Mouse (Mus musculus) intestine, postnatal 0 days (tissue): ENCODE measurements around the gene Mafb. TPM values are rescaled to one million over a fixed set of nuclear protein-coding genes. Genes with fewer than 3 reads are reported as not detected.

Source experiments
- ATAC-seq: fragments of 200-750 bp; cut with Nextera tagmentation; 2 replicates; pipeline ENCODE4 v1.8.0; 2017; ENCODE audit warnings: mild to moderate bottlenecking, moderate TSS enrichment, moderate library complexity
- H3K27ac ChIP-seq: fragments of 300-500 bp; sonication (generic); 2 replicates; pipeline ENCODE4 v1.5.1; 2014; ENCODE audit warnings: mild to moderate bottlenecking, low read depth, low read length, moderate library complexity
- H3K27me3 ChIP-seq: fragments of 300-500 bp; sonication (generic); replicated peaks from 2 replicates; pipeline ENCODE4 v1.6.1; 2014; ENCODE audit warnings: low read length, mixed read lengths; ENCODE audit not compliant: control insufficient read depth, insufficient read depth
- H3K36me3 ChIP-seq: fragments of 300-500 bp; sonication (generic); 2 replicates; pipeline ENCODE4 v1.6.1; 2014; ENCODE audit warnings: mild to moderate bottlenecking, moderate library complexity; ENCODE audit not compliant: control insufficient read depth, insufficient read depth
- H3K4me1 ChIP-seq: fragments of 300-500 bp; sonication (generic); replicated peaks from 2 replicates; pipeline ENCODE4 v1.6.1; 2014; ENCODE audit warnings: antibody characterized with exemption, low read length, mixed read lengths; ENCODE audit not compliant: control insufficient read depth, insufficient read depth
- H3K4me2 ChIP-seq: fragments of 300-500 bp; sonication (generic); replicated peaks from 2 replicates; pipeline ENCODE4 v1.6.1; 2014; ENCODE audit warnings: low read depth, mild to moderate bottlenecking, moderate library complexity
- H3K4me3 ChIP-seq: fragments of 300-500 bp; sonication (generic); 2 replicates; pipeline ENCODE4 v1.5.1; 2014; ENCODE audit warnings: low read depth, low read length
- H3K9ac ChIP-seq: fragments of 300-500 bp; sonication (generic); 2 replicates; pipeline ENCODE4 v1.6.1; 2014; ENCODE audit warnings: mild to moderate bottlenecking, low read depth, low read length
- H3K9me3 ChIP-seq: fragments of 300-500 bp; sonication (generic); 2 replicates; pipeline ENCODE4 v1.6.1; 2016; ENCODE audit warnings: mixed run types; ENCODE audit not compliant: control insufficient read depth
- CTCF ChIP-seq: sonication (generic); IDR thresholded peaks from 2 replicates; pipeline ENCODE4 v1.5.1; 2016; ENCODE audit warnings: low read depth, mild to moderate bottlenecking, control low read depth, antibody characterized with exemption, moderate library complexity
- WGBS: fragments of 180-500 bp; shearing (Covaris S2); extraction: QIAGEN DNeasy Blood & Tissue Kit; methylation state at CpG from one replicate; pipeline ENCODE4 v1.1.7; 2014; 5-methylcytosine and 5-hydroxymethylcytosine counted together
- polyA plus RNA-seq: library from polyadenylated mRNA; unstranded; fragments of >200 nt; fragmentation: Nextera tagmentation; extraction: Ambion mirVana; gene quantifications from 2 replicates; pipeline ENCODE4 v1.2.1, GENCODE M21; 2015

The Mafb gene
- polyA plus RNA-seq, 1 experiment from 2014 or later: 98.5 TPM

GRCm38 (mm10) chr2:160397747-160398146, 30.9 kb upstream of the Mafb start:
- TF ChIP-seq CTCF: no peak
- H3K9me3 ChIP-seq: no peaks in the 10 kb centered on the region
- H3K27ac ChIP-seq: no peak overlapping the region
- ATAC-seq: no peak
- no peak overlapping the region for H3K9ac ChIP-seq
- WGBS: 72% methylated on average over 12 of the region's 12 CpGs
- H3K36me3 ChIP-seq: no peaks in the 10 kb centered on the region
- no peak overlapping the region for H3K4me3 ChIP-seq
- no peaks in the 10 kb centered on the region for H3K4me1 ChIP-seq
- H3K4me2 ChIP-seq: no peak overlapping the region
- H3K27me3 ChIP-seq: no peaks in the 10 kb centered on the region

- no peak overlapping the region for H3K4me2 ChIP-seq
- no peak for ATAC-seq
- H3K9me3 ChIP-seq: no peaks in the 10 kb centered on the region
- H3K9ac ChIP-seq: no peak overlapping the region
- TF ChIP-seq CTCF: no peak
- H3K4me1 ChIP-seq: no peaks in the 10 kb centered on the region
- WGBS: 82% methylated on average over 7 of the region's 7 CpGs
- H3K27me3 ChIP-seq: no peaks in the 10 kb centered on the region
- H3K36me3 ChIP-seq: no peaks in the 10 kb centered on the region
- H3K27ac ChIP-seq: no peak overlapping the region
- no peak overlapping the region for H3K4me3 ChIP-seq
Observed at GRCm38 (mm10) chr2:160394735-160395134, 27.9 kb upstream of the Mafb start.

GRCm38 (mm10) chr2:160392648-160393047, 25.8 kb upstream of the Mafb start:
- ATAC-seq: no peak

GRCm38 (mm10) chr2:160388596-160388995, 21.7 kb upstream of the Mafb start:
- Histone ChIP-seq H3K27me3 (no peaks in the 10 kb centered on the region), H3K36me3 (no peaks in the 10 kb centered on the region), H3K4me3 (no peak overlapping the region), H3K27ac (no peak overlapping the region), H3K4me1 (no peaks in the 10 kb centered on the region), H3K4me2 (no peak overlapping the region), H3K9ac (no peak overlapping the region), H3K9me3 (no peaks in the 10 kb centered on the region)
- no peak for TF ChIP-seq CTCF
- 43% methylated on average over 5 of the region's 5 CpGs for WGBS
- ATAC-seq: no peak

More at GRCm38 (mm10) chr2:160392648-160393047, 25.8 kb upstream of the Mafb start:
- Histone ChIP-seq H3K36me3 (no peaks in the 10 kb centered on the region), H3K27ac (no peak overlapping the region), H3K27me3 (no peaks in the 10 kb centered on the region), H3K4me2 (no peak overlapping the region), H3K4me1 (no peaks in the 10 kb centered on the region), H3K4me3 (no peak overlapping the region), H3K9ac (no peak overlapping the region), H3K9me3 (no peaks in the 10 kb centered on the region)
- WGBS: 62% methylated on average over 3 of the region's 3 CpGs
- TF ChIP-seq CTCF: no peak

- no peak for TF ChIP-seq CTCF
- H3K9ac ChIP-seq: no peak overlapping the region
- no peaks in the 10 kb centered on the region for H3K36me3 ChIP-seq
- ATAC-seq: no peak
- no peak overlapping the region for H3K4me3 ChIP-seq
- no peaks in the 10 kb centered on the region for H3K27me3 ChIP-seq
- no peak overlapping the region for H3K27ac ChIP-seq
- no peak overlapping the region for H3K4me2 ChIP-seq
- no peaks in the 10 kb centered on the region for H3K4me1 ChIP-seq
- H3K9me3 ChIP-seq: no peaks in the 10 kb centered on the region
- WGBS: 34% methylated on average over 3 of the region's 3 CpGs
Observed at GRCm38 (mm10) chr2:160383418-160383817, 16.6 kb upstream of the Mafb start.

GRCm38 (mm10) chr2:160378271-160378670, 11.4 kb upstream of the Mafb start:
- WGBS: 42% methylated on average over 4 of the region's 4 CpGs
- no peak overlapping the region for H3K9ac ChIP-seq

GRCm38 (mm10) chr2:160376236-160376635, 9.4 kb upstream of the Mafb start:
- Histone ChIP-seq H3K36me3 (no peaks in the 10 kb centered on the region), H3K4me1 (no peaks in the 10 kb centered on the region), H3K27me3 (peaks cover 19% of the 10 kb centered on the region), H3K4me3 (no peak overlapping the region), H3K9ac (no peak overlapping the region), H3K9me3 (no peaks in the 10 kb centered on the region), H3K4me2 (no peak overlapping the region), H3K27ac (no peak overlapping the region)
- TF ChIP-seq CTCF: no peak
- no peak for ATAC-seq
- 50% methylated on average over 5 of the region's 5 CpGs for WGBS

More at GRCm38 (mm10) chr2:160378271-160378670, 11.4 kb upstream of the Mafb start:
- ATAC-seq: no peak
- H3K9me3 ChIP-seq: no peaks in the 10 kb centered on the region
- H3K36me3 ChIP-seq: no peaks in the 10 kb centered on the region
- no peak overlapping the region for H3K4me3 ChIP-seq
- TF ChIP-seq CTCF: peak; percentile 87
- no peak overlapping the region for H3K4me2 ChIP-seq
- no peaks in the 10 kb centered on the region for H3K4me1 ChIP-seq
- no peak overlapping the region for H3K27ac ChIP-seq
- peaks cover under 1% of the 10 kb centered on the region; the same call in 1 of the 2 replicates for H3K27me3 ChIP-seq
